Mouse (Mus musculus) cerebellum, adult 11-12 months (tissue): Measurements from ENCODE around the gene Prdm9.
A peak's percentile ranks its signal among the peaks of the same experiment; 100 is the strongest.

Experiments
- DNase-seq: peaks from one replicate; pipeline ENCODE4 v3.0.0; 2022

The Prdm9 gene

DNA sequence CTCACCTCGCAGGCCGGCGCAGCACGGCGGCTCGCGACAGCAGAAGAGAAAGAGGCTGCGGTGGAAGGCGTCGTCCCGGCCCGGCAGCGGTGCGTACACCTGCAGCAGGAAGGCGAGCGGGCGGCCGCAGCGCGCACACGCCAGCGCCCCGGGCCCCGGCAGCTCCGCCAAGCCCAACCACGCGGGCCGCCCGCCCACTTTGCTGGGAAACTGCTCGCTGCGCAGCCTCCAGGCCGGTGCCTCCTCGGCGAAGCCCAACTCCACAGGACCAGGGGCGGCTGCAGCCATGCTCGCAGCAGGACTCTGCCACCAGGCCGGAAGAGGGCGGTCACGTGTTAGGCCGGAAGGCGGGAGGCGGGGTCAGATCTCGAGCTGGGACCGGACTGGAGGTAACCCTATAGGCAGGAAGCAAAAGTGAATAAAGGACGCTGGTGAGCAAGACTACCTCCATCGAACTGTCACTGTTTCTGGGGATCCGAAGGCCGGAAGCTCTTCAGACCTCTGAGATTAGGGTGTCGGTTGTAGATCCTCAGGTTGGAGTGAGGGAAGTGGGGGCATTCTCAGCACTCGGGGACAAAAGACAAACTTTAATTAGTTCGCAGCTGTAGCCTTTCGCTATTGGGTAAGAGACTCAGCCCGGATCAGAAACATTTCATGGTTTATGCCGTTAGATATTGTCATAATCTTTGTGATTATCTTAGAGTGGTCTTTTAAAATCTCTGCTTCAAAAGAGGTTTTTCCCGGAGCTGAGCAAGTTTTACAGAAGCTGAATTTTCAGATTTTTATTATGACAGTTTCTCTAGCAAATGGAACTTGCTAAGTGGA is 37.0 kb downstream of the Prdm9 start, which contains the start of gene Pdcd2:
TSS of gene Pdcd2 (minus strand) at position 316 of the 825 bp plus-strand sequence.
- peak; percentile 93 for DNase-seq

DNA sequence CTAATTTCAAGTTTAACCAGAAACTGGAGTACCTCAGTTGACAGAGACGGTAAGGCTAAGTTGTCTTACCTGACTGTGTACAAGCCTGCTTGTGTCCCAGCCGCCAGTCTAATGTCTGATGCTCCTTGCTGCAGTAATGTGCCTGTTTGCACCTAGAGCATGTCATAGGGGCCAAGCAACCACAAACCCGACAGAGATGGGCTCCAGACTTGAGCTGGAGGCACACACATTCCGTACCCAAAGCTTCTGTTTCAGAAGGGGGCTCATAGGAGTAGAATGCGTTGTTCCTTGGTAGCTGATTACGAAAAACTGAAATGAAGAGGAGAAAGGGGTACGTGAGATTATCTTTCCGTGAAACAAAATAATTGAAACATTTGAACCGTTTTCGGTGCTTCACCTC is 37.9 kb downstream of the Prdm9 start:
- no peak for DNase-seq

DNA sequence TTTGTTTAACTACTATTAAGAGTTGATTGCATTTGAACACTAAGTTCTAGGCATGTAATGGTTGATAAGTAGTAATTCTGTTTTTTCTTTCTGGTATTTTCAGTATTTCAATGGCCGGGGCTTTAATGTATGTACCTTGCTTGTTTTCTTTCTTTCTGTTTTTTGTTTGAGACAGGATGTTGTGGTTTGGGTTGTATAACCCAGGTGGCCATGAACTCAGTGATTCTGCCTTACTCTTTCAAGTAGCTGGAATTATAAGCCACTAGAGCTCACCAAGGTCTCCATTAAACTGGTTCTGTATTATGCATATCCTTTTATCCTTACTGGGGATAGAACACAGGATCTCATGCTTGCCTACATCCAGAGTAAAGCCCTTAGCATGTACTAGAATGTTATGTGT is 45.4 kb downstream of the Prdm9 start:
- no peak for DNase-seq

DNA sequence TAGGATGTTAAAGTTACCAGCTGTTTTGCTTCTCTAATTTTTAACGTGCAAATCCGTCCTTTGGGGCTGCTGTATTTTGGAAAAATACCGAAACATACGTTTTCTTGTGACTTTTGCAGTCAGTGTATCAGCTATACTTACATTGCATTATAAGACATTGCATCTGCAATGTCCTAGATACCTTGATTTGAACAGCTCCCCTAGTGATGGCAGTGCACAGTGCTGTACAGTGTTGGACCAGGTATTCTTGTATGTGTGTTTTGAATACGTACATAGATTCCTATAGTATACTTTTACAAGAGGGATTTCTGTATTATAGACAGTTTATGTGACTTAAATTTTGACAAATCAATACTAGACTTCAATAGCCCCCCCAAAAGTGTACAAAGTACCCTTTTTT is 46.0 kb downstream of the Prdm9 start:
- no peak for DNase-seq

DNA sequence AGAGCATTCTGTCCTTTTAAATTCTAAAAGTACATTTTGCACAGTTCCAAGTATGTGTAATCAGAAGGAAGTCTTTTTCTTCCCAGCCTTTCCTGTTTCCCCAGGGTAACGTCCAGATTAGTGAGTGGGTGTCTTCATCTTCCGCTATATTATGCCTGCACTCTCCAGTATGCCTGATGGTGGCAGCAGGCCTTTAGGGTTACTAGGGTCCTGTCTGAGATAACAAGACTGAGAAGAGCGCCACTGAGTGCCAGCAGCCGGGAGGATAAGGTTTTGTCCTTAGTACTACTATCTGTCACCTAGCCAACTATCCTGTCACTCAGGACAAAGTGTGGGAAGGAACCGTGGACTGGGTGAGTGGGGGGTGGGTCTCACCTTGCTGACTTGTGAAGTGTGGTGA is 46.4 kb downstream of the Prdm9 start:
- no peak for DNase-seq

DNA sequence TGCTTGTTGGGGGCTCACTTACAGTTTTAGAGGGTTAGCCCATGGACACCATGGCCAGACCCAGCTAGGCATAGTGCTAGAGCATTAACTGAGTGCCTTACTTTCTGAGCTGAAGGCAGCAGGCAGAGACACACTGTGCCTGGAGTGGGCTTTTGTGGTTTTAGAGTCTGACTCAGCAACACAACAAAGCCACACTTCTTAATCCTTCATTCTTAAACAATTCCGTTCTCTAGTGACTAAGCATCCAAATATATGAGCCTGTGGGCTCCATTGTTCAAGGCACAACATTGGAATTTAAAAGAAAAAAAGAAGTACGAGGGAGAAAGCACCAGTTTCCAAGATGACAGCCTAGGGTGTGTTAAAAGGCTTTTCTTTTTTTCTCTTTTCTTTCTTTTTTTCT is 53.5 kb downstream of the Prdm9 start:
- DNase-seq: no peak

DNA sequence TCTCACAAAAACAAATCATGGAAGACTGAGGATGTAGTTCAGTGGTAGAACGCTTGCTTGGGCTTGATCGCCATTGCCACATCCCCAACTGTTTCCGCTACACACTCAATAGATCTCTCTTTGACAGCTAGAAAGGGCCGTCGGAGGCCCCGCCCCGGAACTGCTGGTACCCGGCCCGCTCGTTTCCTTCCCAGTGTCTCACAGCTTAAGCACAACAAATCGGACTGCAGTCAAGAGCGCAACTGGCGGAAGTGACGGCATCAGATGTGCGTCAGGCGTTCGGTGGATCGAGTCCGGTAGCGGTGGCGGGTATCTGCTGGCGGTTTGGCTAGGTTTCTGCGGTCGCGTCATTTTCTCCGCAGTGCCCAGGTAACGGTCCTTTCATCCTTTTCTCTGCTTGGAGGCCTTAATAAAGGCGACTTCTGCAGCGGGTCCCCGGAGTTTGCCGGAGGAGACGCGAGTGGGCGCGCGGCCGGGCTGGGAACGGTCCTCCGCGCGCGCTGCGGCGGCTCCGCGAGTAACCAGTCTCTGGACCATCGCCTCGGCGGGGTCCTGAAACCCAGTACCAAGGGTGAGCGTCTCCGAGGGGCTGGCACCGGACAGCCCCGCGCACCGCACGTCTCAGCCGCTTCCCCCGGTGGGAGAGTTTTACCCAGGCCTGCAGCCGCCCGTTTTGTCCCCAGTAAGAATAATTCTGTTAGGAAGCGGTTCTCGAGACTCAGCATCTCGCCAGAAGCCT is 64.3 kb downstream of the Prdm9 start, which contains the start of the genes Psmb1 and Tbp:
TSS of gene Psmb1 (minus strand) at position 96 of the 739 bp plus-strand sequence.
TSS of gene Tbp (plus strand) at position 233 of the 739 bp plus-strand sequence.
- peak; percentile 96 for DNase-seq

DNA sequence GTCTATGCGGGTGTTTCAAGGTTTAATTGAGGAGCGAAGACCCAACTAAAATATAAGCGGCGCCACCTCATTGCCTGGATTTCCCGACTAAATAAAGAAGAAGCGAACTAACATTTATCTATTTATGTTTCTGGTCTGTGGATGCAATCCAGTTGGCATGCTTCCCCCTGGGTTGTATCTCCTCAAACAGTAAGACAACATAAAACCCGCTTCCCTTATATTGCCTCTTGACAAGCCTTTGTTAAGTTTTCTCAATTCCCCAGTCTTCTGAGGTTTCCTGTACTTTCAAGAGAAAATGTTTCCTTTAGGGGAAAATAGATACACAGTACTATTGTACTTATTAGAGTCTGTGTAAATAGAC is 65.4 kb downstream of the Prdm9 start:
- peak; percentile 43 for DNase-seq

DNA sequence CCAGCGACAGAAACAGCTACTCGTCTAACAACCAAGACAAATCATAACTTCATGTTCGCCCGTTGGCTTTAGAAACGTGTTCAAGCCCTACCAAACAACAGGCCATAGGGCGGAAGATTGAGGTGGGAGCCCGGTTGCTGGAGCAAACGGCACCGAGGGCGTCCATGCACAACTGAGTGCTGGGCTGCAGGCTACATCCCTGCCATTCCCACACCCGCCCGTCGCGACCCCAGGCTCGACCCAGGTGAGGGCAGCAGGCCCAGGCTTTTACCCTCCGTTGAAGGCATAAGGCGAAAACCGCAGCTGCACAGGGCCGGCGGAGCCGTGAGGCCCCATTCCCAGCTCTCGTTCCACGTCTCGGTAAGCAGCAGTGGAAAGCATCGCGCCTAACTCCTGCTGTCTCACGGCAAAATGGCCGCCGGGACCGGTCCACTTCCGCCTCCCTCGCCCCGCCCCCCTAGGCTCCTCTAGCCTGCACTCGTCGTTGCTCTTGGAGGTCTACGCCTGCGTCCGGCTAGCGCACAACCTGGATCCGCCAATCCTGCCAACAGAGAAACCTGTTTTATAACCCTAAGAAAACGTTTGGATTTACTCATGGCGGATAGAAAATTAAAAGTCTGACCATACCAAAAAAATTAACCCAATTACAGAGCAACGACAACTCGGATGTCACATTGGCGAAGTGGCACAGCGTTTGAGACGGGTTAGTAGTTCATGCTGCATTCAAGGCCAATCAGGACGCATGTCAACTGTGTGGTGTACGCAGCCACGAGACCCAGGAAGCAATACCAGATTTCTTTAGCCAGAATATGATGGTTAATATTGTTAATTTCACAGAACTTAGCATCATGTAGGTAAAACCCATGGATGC is 66.0 kb downstream of the Prdm9 start:
- DNase-seq: peak; percentile 92
